Mouse (Mus musculus) kidney, postnatal 4 days (tissue): Measurements from ENCODE around the gene Myl12a.
A peak's percentile ranks its signal among the peaks of the same experiment; 100 is the strongest.

ENCODE experiments used
- DNase-seq, 2 experiments: peaks; one replicate each; pipeline ENCODE4 v3.0.0; 2021; ENCODE audit warnings: mixed read lengths in 2 of 2

The Myl12a gene

DNA sequence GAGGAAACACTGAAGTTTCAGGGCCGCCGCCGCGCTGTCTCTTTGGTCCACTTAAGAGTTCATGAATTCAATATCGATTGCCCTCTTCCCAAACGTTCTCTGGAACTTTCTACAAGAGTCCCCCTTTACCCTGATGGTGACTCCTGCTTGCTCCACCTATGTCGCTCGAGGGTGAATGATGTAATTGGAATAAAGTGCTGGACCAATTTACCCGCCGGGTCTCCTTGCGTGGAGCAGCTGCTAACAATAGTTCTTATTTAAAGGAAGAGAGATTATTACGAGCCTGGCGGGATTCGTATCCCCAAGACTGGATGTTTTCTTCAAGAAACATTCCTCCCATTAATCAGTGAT lies at the start of gene Myl12a:
TSS of gene Myl12a (minus strand) at position 135 of the 351 bp plus-strand sequence.
- no peak for DNase-seq

DNA sequence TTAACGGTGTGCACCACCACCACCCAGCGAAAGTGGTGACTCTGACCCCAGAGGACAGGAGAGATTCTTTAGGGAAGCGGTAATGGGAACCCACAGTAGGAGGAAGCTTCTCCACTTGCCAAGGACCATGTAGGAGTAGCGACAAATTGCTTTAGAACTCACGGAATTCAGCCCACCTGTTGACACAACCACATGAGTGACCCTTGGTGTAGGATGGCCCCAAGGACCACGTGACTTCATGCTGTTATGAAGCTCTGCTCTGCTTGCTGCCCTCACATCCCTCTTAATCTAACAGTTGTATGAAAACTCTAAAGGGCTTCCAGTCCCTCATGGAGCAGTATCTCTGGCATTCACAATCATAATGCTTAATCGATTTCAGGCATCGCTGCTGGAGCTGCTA lies 46.6 kb upstream of the Myl12a start:
- DNase-seq: no peak

DNA sequence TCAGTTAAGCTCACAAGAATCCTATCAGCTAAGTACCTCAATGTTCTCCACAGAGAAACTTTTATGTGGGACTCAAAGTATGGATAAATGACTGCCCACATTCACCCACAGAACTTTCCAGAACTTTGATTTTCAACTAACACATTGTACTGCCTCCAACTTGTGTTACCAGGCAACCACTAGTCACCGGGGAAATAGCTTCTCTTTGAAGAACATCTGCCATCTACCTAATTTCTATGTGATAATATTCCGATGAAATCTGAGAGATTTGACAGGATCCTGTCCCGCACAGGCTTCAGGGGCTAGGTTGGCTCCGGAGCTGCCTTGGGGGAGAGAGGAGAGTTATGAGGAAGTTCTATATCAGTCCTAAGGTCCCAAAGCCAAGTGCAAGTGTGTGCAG lies 44.2 kb upstream of the Myl12a start:
- no peak for DNase-seq

DNA sequence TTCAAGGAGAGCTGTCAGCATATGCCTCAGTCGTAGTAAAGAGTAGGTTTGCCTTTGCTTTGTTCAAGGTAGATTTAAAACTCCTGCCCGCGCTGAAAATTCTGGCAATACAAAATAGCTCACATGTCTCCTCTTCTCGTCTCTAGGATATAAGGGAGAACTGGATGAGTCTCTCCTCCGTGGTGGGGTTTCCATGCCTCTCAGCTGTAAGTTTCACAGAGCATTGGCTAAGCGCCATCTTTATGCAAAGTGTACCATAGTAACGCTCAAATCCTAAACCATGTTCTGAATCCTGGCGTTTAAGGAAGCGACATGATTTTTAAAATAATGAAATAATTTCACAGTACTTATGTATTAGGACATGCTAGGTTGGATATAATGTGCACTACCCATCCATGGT lies 42.9 kb upstream of the Myl12a start:
- DNase-seq: no peak

DNA sequence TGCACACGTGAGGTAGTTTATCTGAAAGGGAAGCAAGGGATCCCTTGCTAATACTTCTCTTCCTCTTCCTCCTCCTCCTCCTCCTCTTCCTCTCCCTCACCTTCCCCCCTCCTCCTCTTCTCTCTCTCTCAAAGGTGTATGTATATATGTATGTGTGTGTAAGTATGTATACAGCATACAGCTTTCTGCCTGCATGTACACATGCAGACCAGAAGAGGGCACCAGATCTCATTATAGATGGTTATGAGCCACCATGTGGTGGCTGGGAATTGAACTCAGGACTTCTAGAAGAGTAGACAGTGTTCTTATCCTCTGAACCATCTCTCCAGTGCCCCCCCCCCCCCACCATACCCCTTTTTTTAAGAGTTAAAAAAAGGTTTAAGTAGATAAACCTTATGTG lies 40.0 kb upstream of the Myl12a start:
- no peak for DNase-seq

DNA sequence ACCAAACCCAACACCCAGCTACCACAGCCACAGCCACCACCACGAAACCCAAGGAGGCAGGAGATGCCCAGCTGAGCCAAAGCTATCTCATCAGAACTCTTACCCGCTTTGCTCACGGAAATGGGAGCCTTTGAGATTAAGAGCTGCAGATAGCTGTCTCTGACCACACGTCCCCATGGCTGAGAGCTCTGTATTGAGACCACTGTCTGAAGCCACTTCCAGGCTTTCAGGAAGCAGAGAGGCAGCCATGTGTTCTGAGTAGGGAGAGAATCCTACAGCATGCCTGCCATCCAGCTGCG lies 37.9 kb upstream of the Myl12a start:
- no peak for DNase-seq

DNA sequence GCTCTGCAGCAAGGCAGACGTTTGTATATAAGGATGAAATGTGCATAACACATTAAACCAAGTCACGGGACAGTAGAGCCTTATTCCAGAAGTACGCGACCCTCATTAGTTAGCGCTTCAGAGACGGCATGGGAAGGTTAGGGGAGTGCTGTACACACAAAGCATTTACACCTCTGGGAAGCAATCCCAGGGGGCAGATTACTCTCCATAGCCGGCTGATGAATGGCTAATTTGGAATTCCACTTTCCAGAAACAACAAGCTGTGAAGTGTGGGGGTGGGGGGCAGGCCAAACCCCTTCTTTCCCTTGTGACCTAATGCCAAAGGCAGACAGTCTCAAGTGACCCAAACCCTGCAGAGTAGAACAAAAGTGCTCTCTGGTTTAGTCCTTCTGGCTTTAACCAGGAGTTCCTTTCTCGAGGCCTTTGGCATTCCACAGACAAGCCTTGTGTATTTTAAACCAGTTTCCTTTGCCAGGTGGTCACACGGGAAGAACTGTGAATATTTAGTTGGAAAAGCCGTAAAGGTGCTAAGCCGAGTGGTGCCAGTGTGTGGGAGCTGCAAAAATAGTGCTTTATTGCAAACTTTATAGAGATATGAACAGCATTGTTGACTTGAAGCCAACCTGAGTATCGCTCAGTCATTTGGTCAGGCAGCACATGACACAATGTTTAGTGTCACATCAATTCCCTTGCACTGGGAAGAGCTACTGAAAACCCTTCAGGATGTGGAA lies 37.3 kb upstream of the Myl12a start:
- DNase-seq: peak; percentile 50 to 67

DNA sequence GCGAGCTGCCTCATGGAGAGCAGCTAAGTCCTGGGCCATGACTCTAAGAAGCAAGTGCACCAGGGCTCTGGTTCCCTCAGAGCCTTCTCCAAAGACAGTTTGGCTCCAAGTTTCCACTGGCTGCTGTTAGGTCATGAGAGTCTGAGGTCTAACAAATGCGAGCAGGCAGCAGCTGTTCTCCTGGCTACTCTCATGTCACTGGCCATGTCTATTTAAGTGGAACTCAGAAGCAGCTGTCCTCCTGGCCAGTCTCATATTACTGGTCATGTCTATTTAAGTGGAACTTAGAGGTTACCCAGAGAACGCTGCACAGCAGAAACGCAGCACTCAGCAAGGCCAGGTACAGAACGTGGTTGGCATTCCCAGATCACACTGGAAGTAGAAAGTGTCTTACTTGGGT lies 36.1 kb upstream of the Myl12a start:
- DNase-seq: peak; percentile 34 to 46

DNA sequence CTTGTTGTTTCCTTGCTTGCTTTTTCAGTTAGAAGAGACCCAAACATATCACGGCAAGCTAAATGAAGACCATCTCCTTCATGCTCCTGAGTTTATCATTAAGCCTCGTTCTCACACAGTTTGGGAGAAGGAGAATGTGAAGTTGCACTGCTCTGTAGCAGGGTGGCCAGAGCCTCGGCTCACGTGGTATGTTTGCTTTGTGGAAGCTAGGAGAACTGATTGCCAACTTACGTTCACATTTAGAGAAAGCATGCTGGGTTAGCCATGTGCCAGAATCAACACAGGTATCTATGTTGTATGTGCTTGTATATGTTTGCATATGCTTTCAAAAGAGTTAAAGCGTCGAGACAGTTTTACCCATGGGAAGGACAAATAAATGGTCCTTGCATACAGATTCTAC lies 34.5 kb upstream of the Myl12a start:
- DNase-seq: no peak

DNA sequence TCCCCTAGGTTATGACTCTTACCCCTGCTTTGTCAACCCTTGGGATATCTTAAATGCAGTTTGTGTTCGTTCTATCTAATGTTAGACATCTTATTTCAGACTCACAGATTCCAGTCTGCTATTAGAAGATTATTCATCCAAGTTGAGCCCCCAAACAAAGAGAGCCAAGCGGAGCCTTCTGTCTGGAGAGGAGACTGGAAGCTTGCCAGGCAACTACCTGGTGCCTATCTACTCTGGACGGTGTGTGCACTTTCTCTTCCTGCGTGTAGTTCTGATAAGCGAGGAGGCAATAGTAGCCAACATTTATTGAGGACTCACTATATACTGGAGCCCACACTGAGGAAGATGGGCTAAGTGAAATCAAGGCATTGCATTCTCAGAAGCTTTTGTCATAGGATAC lies 31.8 kb upstream of the Myl12a start:
- DNase-seq: no peak

DNA sequence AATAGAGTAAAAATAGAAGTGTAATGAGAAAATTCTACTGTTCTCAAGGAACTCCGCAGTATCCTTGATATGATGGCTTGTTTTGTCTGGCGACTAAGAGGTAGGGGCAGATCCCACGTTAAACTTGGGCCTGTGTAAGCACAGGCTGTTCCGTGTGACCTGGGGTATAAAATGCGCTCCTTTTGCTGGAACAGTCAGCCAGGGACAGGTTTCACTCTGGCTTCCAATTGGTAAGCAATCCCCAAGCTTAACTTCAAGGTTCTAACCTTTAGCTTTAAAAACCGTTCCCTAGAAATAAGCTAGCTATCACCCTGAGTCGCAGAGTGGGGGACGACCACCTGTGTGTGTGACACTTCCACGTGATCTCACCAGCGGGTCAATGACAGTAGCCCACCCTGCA lies 30.0 kb upstream of the Myl12a start:
- no peak for DNase-seq

DNA sequence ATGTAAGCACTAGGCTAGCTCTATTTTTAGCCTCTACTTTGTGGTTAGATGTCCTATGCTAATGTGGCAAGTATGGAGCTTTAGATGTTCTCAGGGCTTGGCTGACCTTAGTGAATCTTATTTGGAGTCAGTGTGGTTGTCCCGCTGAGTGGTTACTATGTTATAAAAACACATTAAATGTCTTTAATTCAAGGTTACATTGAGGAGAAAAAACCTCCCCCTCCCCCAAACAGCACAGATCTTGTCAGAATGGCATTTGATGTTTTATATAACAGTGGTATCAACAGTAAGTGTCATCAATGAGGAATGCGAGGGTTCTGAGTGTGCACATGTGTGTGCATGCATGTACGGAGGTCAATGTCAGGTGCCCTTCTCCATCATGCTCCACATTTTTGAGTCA lies 24.5 kb upstream of the Myl12a start:
- no peak for DNase-seq

DNA sequence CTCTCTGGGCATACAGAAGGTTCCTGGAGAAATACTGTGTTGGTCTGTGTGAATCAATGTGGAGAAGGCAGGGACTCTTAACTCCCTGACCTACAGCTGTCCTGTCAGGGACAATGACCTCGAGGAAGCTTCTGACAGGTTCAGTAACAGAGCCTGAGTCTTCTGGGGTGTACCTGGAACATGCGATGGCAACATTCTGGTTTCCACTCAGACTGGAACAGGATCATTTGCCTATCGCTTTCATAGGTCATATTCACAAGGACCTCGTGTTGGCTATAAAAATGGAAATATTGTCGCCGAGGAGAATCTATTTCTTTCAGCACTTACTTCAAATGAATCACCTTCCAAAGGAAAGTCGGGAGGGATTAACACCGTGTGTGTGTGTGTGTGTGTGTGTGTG lies 23.2 kb upstream of the Myl12a start:
- DNase-seq: no peak

DNA sequence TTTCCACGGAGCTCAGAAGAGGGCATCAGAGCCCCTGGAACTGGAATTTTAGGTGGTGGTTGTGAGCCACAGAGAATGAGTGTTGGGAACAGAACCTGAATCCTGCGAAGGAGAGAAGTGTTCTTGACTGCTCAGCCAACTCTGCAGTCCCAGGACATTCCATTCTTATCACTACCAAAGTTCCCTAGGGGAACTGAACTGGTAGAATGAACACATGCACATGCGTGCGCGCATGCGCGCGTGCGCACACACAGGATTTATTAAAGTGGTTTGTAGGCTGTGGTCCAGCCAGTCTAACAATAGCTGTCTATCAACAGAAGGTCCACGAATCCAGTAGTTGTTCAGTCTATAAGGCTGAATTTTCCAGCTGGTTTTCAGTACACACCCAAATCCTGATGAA lies 21.4 kb upstream of the Myl12a start:
- DNase-seq: no peak

DNA sequence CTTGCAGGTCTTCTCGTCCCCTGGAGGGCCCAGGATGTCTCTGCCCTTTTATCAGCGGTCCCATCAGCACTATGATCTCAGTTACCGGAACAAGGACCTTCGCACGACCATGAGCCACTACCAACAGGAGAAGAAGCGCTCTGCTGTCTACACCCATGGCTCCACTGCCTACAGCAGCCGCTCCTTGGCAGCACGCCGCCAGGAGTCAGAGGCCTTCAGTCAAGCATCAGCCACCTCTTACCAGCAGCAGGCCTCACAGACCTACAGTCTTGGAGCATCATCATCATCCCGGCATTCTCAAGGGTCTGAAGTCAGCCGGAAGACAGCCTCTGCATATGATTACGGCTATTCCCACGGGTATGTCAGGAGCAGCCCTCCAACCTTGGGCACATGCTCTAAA lies 20.2 kb upstream of the Myl12a start:
- DNase-seq: no peak

DNA sequence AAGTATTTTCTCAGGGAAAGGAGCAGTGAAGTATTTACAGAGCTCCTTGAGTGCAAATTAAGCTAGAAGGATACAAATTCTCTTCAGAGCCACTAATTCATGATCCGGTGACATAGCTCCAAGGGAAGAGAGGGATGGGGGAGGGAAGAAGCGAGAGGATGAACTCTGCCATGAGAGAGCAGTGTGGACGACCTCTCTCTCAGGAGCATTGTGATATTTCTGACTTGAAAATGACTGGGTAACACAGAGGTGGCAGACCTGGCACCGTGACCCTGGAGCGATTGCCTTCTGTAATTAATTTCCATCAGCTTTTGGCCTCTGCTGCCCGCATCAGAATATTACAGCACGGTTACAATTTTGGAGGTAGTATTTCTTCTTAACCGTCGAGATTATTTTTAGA lies 17.2 kb upstream of the Myl12a start:
- DNase-seq: no peak

DNA sequence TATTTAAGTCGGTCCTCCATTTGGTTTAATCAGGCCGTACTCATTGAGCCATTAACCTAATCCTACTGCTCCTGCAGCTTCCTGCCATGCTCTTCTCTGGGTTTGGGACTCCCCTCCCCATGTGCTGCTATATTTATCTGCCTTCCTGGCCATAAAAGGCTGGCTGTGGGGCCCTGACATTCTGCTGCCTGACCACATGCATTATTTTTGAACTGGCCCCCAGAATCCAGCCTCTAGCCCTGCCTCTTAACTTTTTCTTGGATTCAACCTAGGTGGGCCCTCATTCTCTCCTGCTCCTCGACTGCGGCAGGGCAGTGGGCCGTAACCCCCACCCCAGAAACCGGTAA lies 16.6 kb upstream of the Myl12a start:
- no peak for DNase-seq

DNA sequence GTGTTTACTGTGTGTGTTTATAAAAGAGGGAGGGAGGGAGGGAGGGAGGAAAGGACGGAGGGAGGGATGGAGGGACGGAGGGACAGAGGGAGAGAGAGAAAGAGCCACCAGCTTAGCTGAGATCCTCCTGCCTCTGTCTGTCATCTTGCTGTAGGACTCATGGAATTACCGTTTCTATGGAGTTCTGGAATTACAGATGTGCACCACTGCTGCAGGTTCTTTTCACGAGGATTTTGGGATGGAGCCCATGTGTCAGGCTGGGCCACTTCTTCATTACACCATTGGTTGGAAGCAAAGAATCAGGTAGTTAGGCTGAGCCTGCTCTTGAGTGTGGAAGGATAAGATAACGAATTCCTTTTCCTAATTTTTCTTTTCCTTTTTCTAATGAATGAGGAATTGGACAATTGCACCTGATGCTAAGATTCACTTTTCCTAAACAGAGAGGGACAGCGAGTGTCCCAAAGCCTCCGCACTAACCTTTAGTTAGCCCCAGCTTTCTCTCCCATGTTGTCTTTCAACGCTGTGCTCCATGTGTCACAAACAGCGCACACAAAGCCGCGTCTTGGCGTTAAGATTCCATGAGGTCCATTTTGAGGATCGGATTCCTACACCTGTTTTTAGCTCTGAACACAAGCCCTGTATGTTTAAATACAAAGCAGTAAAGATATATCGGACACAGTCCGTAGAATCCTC lies 16.1 kb upstream of the Myl12a start:
- no peak for DNase-seq

DNA sequence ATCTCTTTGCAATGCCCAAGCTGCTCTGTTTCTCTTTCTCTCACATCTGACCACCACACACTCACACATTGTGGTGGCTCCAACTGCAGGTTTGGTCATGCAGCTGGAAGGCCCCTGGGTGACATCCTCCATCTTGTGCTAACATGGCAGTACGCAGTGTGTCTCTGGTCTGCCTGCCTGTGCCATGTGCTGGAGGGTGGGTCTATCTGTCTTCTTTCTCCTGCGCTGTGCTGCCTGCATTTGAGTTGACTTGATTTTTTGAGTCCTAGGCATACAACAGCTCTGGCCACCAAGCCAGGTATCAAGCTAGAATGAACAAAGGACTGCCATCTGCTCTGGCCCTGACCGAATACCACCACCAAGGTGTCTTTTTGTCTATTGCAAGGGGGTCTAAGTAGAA lies 15.5 kb upstream of the Myl12a start:
- DNase-seq: no peak

DNA sequence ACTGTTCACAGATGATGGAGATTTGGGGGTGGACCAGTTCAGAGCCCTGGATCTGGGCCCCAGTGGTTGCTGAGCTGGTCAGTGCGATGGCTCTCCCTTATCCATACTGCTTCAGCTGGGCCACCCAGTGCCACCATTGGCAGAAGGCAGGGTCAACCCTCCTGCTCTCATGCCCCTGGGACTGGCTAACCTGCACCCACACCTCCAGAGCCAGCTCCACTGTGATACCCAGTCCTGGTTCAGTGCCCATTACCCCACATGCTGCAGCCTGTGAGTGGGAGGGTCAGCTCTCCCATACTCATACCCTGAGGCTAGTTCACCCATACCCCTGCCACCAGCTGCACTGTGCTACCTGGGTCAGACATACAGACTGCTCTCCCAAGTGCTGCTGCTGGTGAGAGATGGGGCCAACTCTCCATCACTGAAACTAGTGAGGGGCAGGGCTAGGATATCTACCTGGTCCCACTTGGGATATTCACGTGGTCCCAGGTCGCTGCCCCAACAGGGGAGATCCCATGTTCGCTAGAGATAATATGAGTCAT lies 14.8 kb upstream of the Myl12a start:
- no peak for DNase-seq

DNA sequence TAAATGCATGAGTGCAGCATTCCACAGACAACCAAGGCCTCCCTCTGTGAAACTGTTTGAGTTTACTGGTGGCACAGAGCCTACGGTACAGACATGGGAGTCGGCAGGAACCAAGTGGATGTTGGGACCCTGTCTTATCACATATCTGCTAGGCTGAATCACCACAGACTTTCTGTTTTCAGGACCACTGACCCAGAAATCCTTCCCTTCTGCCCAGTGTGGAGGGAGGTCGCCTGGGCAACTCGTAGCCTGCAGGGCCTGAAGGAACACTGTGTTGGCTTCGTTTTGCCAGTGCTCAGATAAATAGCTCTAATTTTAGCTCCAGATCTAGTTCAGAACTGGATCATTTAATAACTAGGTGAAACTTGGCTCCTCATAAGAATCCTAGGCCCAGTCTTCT lies 12.2 kb upstream of the Myl12a start:
- DNase-seq: no peak

DNA sequence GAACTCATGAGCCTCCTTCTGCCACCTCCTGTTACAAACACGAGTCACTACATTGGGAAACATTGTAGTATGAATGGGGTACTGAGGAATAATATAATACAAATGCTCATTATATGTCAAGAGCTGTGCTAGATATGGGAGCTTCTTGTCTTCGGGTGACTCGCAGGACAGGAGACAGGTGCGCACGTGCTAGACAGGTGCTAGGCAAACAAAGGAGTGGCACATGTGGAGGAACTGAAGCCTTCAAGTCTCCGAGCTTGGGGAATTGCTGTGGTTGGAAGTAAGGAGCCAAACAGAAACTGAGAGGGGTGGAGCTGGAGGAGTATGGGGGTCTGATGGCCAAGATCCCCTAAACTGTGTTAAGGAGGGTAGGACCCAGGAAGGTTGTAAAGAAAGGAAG lies 10.4 kb upstream of the Myl12a start:
- no peak for DNase-seq

DNA sequence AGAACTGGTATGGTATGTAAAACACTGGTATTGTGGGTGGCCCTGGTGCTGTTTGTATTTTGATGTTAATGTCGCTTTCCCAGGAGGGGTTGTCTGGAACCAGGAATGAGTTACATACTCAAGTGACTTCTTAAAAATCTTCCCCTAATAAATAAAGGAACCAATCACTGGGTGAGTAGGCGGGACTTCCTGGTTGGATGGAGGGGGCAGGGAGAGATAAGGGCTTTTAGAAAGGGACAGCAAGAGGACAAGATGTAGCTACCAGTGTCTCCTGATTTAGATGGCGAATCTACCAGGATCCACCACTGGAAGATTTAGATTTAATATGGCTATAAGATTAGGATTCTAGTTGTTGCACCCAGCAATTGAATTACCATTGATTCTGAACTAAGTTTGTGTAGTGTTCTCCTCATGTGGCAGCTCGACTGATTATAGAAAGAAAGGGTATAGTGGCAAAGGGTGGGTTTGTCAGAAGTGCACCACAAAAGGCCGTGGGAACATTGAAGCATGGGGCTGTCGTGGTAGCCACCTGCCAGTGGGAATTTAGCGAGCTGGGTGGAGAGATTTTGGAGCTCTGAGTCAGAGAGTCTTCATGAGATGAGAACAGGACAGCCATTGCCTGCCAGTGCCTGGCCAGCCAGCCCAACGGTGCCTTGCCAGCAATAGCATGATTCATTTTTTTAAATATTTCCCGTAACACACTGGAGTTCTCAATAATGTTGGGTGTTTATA lies 9.4 kb upstream of the Myl12a start:
- DNase-seq: no peak

DNA sequence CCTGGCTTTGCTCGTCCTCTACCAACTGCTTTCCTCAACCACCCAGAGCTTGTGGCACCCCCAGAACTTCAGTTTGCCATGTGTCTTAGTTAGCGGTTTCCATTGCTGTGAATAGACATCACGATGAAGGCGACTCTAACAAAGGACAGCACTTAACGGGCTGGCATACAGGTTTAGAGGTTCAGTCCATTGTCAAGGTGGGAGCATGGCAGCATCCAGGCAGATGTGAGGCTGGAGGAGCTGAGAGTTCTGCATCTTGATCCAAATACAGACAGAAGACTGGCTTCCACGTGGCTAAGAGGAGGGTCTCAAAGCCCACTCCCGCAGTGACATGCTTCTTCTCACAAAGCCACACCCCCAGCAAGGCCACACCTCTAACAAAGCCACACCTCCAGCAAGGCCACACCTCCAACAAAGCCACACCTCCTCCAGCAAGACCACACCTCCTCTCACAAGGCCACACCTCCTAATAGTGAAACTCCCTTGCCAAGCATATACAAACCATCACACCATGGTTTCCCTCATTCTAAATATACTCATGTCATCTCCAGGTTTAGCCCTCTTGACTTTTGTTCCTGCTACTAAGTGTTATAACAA lies 8.1 kb upstream of the Myl12a start:
- DNase-seq: no peak
